Comparison of ENCODE assay signal across 7 mouse cellular contexts in the genomic region with DNA sequence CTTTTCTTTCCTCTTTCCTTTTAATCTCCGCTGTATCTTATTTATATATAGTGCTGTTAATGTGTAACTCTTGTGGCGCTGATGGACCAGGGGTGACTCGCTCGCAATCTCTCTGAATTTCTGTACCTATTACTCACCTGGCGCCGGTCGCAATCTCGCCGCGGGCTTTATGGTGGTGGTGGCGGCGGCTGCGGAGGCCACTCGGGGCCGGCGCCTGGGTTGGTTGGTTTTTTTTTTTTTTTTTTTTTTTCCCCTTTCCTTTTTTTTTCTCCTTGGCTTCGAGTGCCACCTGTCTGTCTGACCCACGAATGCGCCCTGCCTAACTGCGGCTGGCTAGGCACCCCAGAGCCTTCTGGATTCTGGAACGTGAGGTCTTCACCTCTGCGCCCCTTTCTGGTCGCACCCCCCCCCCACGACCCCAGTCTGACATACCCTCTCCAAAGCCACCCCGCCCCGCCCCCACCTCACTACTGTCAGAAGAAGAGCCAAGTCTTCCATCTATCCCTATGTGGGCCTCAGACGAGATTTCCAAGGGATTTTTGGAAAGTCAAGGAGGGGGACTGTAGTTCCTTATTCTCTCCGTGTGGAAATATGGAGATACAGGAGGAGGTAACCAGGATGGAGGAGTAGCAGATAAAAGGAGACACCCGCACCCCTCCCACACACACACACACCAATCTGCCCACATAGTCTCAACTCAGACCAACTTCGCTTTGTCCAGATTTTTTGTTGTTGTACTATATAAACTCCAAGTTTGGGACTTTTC. TPM values are rescaled to one million over a fixed set of nuclear protein-coding genes. Genes with fewer than 3 reads are reported as not detected.
DNase-seq lines count a peak whose midpoint lies in the region; ATAC-seq lines count a peak whose summit lies in the region.

No protein-coding gene starts in this region.

- no peak for ATAC-seq in limb, embryonic 12.5 days (ENCODE audit: insufficient number of reproducible peaks, insufficient read depth, low FRiP score, low TSS enrichment, low read depth)
- no peak for ATAC-seq in neural tube, embryonic 13.5 days (ENCODE audit: low read depth)
- no peak for ATAC-seq in granulocyte monocyte progenitor cell, adult 5-6 weeks (replicated peaks; ENCODE audit: poor library complexity, severe bottlenecking)

- peak overlapping the region; percentile 56 for H3K4me2 ChIP-seq in limb, embryonic 12.5 days
- H3K4me2 ChIP-seq in neural tube, embryonic 13.5 days, result peak overlapping the region; percentile 25

- H3K9me3 ChIP-seq in limb, embryonic 12.5 days, result no peaks in the 10 kb centered on the region
- no peaks in the 10 kb centered on the region for H3K9me3 ChIP-seq in neural tube, embryonic 13.5 days

- H3K4me3 ChIP-seq in limb, embryonic 12.5 days (replicated peaks), result peak overlapping the region; percentile 31
- peak overlapping the region; percentile 12 for H3K4me3 ChIP-seq in neural tube, embryonic 13.5 days

- H3K9ac ChIP-seq in limb, embryonic 12.5 days (replicated peaks), result 0 out of 2 replicates have a peak overlapping the region, but pooled peaks have one; percentile 31
- H3K9ac ChIP-seq in neural tube, embryonic 13.5 days, result no peak overlapping the region

- peaks cover 6% of the 10 kb centered on the region for H3K36me3 ChIP-seq in limb, embryonic 12.5 days
- no peaks in the 10 kb centered on the region for H3K36me3 ChIP-seq in neural tube, embryonic 13.5 days

- 2% methylated on average over 30 of the region's 30 CpGs for WGBS in limb, embryonic 12.5 days
- under 1% methylated on average over 30 of the region's 30 CpGs for WGBS in neural tube, embryonic 13.5 days

- peaks cover 96% of the 10 kb centered on the region for H3K27me3 ChIP-seq in limb, embryonic 12.5 days
- peaks cover 100% of the 10 kb centered on the region for H3K27me3 ChIP-seq in neural tube, embryonic 13.5 days

- DNase-seq in ES-CJ7 (ENCODE audit: low read depth, low spot score), result peak; percentile 76
- peak; percentile 67 for DNase-seq in R1 (ENCODE audit: low read depth, low spot score)
- peak; percentile 47 for DNase-seq in forelimb bud, embryonic 11.5 days (ENCODE audit: low read depth, low spot score)
- DNase-seq in right cerebral cortex, postnatal 36 days (ENCODE audit: low spot score in 2 of 2), result no peak

- H3K4me1 ChIP-seq in limb, embryonic 12.5 days (replicated peaks), result peaks cover 56% of the 10 kb centered on the region
- peaks cover 6% of the 10 kb centered on the region; the same call in 1 of the 2 replicates for H3K4me1 ChIP-seq in neural tube, embryonic 13.5 days (replicated peaks)

- peak overlapping the region; percentile 72 for H3K27ac ChIP-seq in limb, embryonic 12.5 days
- no peak overlapping the region for H3K27ac ChIP-seq in neural tube, embryonic 13.5 days (replicated peaks)

RNA-seq across cellular contexts. Expression of a gene that starts 15.9 kb away (rescaled TPM):
- 38.3 and 42.4 TPM in 2 replicates for polyA plus RNA-seq in limb, embryonic 12.5 days (2016; fragmentation: Nextera tagmentation; extraction: Ambion mirVana)
- polyA plus RNA-seq in neural tube, embryonic 13.5 days (2015; fragmentation: Nextera tagmentation; extraction: Ambion mirVana), result 10.5 and 11.7 TPM in 2 replicates
- total RNA-seq in granulocyte monocyte progenitor cell, adult 5-6 weeks (2014; fragmentation: Nextera tagmentation), result not detected in 2 replicates
- not detected in 2 replicates for total RNA-seq in granulocyte monocyte progenitor cell, adult 5-6 weeks (2017)

Comparison
In these comparisons a context has a peak if more than half of its experiments do, and no peak if none do; other contexts are left out.
1. DNase-seq: peak in ES-CJ7 (single experiment), R1 (single experiment) and forelimb bud, embryonic 11.5 days (single experiment); none in right cerebral cortex, postnatal 36 days (0 of 2).